Mouse (Mus musculus) G1E (cell line): ENCODE measurements around the gene Ppp1r1a. TPM values are rescaled to one million over a fixed set of nuclear protein-coding genes. Genes with fewer than 3 reads are reported as not detected.

ENCODE experiments used
- ATAC-seq: 2 replicates; pipeline ENCODE4 v1.8.0; 2016; ENCODE audit warnings: mild to moderate bottlenecking; ENCODE audit not compliant: insufficient number of reproducible peaks, poor library complexity, low FRiP score, severe bottlenecking; ENCODE audit errors: extremely low read depth
- DNase-seq: peaks from one replicate; pipeline ENCODE4 v3.0.0; 2012; ENCODE audit warnings: low spot score
- H3K27me3 ChIP-seq: 2 replicates; pipeline ENCODE4 v1.6.1; 2012; ENCODE audit warnings: mild to moderate bottlenecking, low read length, inconsistent platforms; ENCODE audit not compliant: insufficient read depth
- H3K36me3 ChIP-seq: replicated peaks from 2 replicates; pipeline ENCODE3; 2012; ENCODE audit warnings: mild to moderate bottlenecking, inconsistent platforms
- H3K4me1 ChIP-seq: 2 replicates; pipeline ENCODE4 v1.6.1; 2012; ENCODE audit warnings: low read depth, low read length, inconsistent platforms, mixed read lengths; ENCODE audit not compliant: insufficient read depth
- H3K4me3 ChIP-seq: 2 replicates; pipeline ENCODE4 v1.5.1; 2012; ENCODE audit warnings: low read depth, mild to moderate bottlenecking, inconsistent platforms, low read length, moderate library complexity, mixed read lengths
- H3K9me3 ChIP-seq: replicated peaks from 2 replicates; pipeline ENCODE4 v1.6.1; 2012; ENCODE audit warnings: inconsistent platforms
- CTCF ChIP-seq: IDR thresholded peaks from 2 replicates; pipeline ENCODE4 v1.5.1; 2012; ENCODE audit warnings: low read depth, low read length, inconsistent platforms, mixed read lengths
- GATA1 ChIP-seq: IDR thresholded peaks from 2 replicates; pipeline ENCODE4 v1.6.1; 2012; ENCODE audit warnings: borderline replicate concordance, low read length, inconsistent platforms, mixed read lengths
- GATA2 ChIP-seq: IDR thresholded peaks from 2 replicates; pipeline ENCODE4 v1.6.1; 2012; ENCODE audit warnings: low read depth, low read length, inconsistent platforms, borderline replicate concordance
- POLR2AphosphoS5 ChIP-seq: IDR thresholded peaks from 2 replicates; pipeline ENCODE4 v1.6.1; 2012; ENCODE audit warnings: low read depth, low read length, inconsistent platforms; ENCODE audit not compliant: insufficient replicate concordance
- TAL1 ChIP-seq: conservative IDR thresholded peaks from 2 replicates; pipeline ENCODE4 v1.6.1; 2012; ENCODE audit warnings: low read depth, low read length, inconsistent platforms, mixed read lengths
- polyA plus RNA-seq: library from polyadenylated mRNA; stranded (reverse); fragments of >175 nt; gene quantifications from 2 replicates; pipeline ENCODE4 v1.2.3, GENCODE M21; 2012
- total RNA-seq, 2 experiments: library from RNA; stranded (forward) in 1 of 2; stranded (reverse) in 1 of 2; fragments of 200-1000 nt in 1 of 2; fragments of >200 nt in 1 of 2; fragmentation: Nextera tagmentation in 1 of 2; gene quantifications; 2 replicates each; pipeline ENCODE4 v1.2.3; 2014 to 2017

Gene Ppp1r1a
- total and polyA plus RNA-seq, 3 experiments = not detected

DNA sequence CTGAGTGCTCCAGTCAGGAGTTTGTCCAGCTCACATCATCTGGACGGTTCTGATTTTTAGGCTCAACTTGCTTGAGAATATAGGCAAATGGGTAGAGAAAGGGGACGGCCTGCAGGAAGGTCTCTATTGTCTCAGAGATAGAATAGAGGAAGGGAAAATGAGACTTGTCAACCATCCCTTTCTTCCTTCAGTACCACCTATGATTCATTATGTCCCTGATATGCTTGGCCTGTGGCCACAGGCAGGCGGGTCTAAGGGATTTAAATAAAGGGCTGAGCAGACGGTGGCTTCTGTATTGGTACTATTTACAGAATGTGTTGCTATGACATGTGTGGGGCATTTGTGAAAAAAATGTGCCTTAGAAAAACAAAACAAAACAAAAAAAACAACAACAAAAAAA lies 49.5 kb downstream of the Ppp1r1a start:
- ATAC-seq (no peak), DNase-seq (no peak)
- TF ChIP-seq GATA1 = no peak
- TF ChIP-seq CTCF = no peak
- no peak for TF ChIP-seq TAL1
- no peak for TF ChIP-seq POLR2AphosphoS5
- no peak for TF ChIP-seq GATA2
- no peaks in the 10 kb centered on the region for H3K27me3 ChIP-seq
- no peaks in the 10 kb centered on the region for H3K4me1 ChIP-seq
- no peak overlapping the region for H3K4me3 ChIP-seq
- peaks cover 33% of the 10 kb centered on the region for H3K36me3 ChIP-seq
- H3K9me3 ChIP-seq = no peaks in the 10 kb centered on the region

DNA sequence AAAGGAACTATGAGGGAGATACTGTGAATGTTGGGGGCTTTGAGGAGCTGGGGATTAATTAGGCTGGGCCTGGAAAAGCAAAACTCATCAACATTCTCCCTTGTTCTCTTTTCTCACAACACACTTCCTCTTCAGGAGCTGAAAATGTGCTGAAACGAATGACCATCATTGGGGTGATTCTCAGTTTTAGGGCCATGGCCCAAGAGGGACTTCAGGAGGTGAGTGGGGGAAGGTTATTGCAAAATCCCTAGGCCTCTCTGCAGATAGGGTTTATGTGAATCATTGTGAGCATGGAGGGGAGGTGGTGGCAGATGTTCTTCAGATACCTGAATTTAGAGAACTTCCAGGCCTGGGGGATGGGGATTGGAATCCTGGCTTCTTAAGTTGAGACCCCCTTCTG lies 51.1 kb downstream of the Ppp1r1a start:
- peaks cover 41% of the 10 kb centered on the region for H3K36me3 ChIP-seq
- no peak for TF ChIP-seq GATA2
- TF ChIP-seq POLR2AphosphoS5 = no peak
- TF ChIP-seq CTCF = no peak
- TF ChIP-seq GATA1 = no peak
- no peak for TF ChIP-seq TAL1
- no peaks in the 10 kb centered on the region for H3K4me1 ChIP-seq
- ATAC-seq = no peak
- no peaks in the 10 kb centered on the region for H3K27me3 ChIP-seq
- no peak overlapping the region for H3K4me3 ChIP-seq
- H3K9me3 ChIP-seq = no peaks in the 10 kb centered on the region
- DNase-seq = no peak

DNA sequence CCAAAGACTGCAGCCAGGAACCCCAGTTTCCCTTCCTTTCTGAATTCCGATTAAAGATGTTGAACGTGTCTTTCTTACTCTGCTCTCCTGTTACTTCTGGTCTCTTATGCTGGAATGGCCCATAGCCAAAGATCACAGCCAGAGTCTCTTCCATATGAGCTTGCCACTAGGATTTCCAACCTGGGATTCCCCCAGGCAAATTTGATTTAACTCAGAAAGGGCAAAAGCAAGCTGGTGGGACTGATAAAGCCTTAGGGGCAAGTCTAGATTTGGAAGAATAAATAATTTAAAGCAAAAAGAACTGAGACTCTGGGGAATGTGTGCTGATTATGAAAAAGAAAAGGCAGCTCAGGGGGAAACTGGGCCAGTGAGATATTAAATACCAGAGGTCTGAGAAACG lies 52.7 kb downstream of the Ppp1r1a start:
- Histone ChIP-seq H3K9me3 (no peaks in the 10 kb centered on the region), H3K4me1 (no peaks in the 10 kb centered on the region), H3K27me3 (no peaks in the 10 kb centered on the region), H3K4me3 (no peak overlapping the region), H3K36me3 (peaks cover 38% of the 10 kb centered on the region)
- TF ChIP-seq POLR2AphosphoS5 (no peak), TAL1 (no peak), GATA2 (no peak)
- ATAC-seq = no peak
- DNase-seq = no peak

DNA sequence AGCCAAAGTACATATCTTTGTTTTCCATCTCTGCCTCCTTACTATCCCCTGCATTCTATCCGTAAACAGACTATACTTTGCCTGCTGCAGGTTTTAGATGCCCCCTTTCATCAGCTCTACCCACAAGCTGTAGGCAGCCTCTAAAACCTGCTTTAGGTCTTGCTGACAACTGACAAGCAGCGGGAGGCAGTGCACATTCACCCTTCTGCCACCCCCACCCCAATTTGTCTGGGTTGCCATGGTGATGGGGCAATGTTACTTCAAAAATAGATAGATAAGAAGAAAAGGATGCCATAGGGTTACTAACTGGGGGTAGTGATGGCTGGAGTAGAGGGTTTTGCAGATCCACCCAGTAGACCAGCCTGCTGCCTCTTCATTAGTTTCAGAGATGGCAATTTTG lies 53.3 kb downstream of the Ppp1r1a start:
- no peak for TF ChIP-seq POLR2AphosphoS5
- no peak for TF ChIP-seq TAL1
- TF ChIP-seq GATA1 = no peak
- no peak for TF ChIP-seq CTCF
- no peak for TF ChIP-seq GATA2
- H3K9me3 ChIP-seq = no peaks in the 10 kb centered on the region
- H3K36me3 ChIP-seq = peaks cover 40% of the 10 kb centered on the region
- ATAC-seq (no peak), DNase-seq (no peak)
- no peaks in the 10 kb centered on the region for H3K4me1 ChIP-seq
- no peaks in the 10 kb centered on the region for H3K27me3 ChIP-seq
- no peak overlapping the region for H3K4me3 ChIP-seq

DNA sequence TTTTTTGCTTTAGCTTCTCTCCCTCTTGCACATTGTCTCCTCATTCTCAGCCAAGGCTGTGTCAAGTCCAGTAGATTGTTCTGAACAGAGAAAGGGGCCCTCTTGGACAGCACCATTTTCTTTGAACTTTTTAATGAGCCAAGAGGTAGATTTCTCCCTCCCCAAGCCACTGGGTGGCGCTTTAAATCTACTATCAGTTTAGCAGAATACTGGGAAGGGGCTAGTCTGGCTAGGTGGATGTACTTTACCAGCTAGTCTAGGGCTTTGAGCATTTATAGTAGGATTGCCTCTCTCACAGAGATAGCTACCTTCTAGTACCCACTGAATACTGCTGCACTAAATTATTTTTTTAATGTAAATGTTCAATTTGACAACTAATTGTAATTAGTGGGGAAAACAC lies 55.3 kb downstream of the Ppp1r1a start:
- Histone ChIP-seq H3K4me3 (no peak overlapping the region), H3K27me3 (peaks cover 4% of the 10 kb centered on the region; the same call in 1 of the 2 replicates), H3K4me1 (no peaks in the 10 kb centered on the region), H3K9me3 (no peaks in the 10 kb centered on the region), H3K36me3 (peaks cover 48% of the 10 kb centered on the region)
- ATAC-seq (no peak), DNase-seq (no peak)
- no peak for TF ChIP-seq POLR2AphosphoS5
- no peak for TF ChIP-seq GATA2
- no peak for TF ChIP-seq CTCF
- no peak for TF ChIP-seq GATA1
- TF ChIP-seq TAL1 = no peak

Other genes starting within 250 kb of the Ppp1r1a start
- gene Gpr84, start 227.4 kb downstream of the Ppp1r1a start, total RNA-seq (2014; fragmentation: Nextera tagmentation) = not detected in 2 replicates
- not detected in 2 replicates for gene Gpr84, start 227.4 kb downstream of the Ppp1r1a start, total RNA-seq (2017)
- not detected in 2 replicates for gene Gpr84, start 227.4 kb downstream of the Ppp1r1a start, polyA plus RNA-seq
- gene Zfp385a, start 197.9 kb downstream of the Ppp1r1a start, total RNA-seq (2014; fragmentation: Nextera tagmentation) = 74.3 and 92.9 TPM in 2 replicates
- gene Zfp385a, start 197.9 kb downstream of the Ppp1r1a start, total RNA-seq (2017) = 2.0 TPM in 2 replicates
- gene Zfp385a, start 197.9 kb downstream of the Ppp1r1a start, polyA plus RNA-seq = 483 and 546 TPM in 2 replicates
- not detected in 2 replicates for gene Itga5, start 171.2 kb downstream of the Ppp1r1a start, total RNA-seq (2014; fragmentation: Nextera tagmentation)
- gene Itga5, start 171.2 kb downstream of the Ppp1r1a start, total RNA-seq (2017) = 0.11 and 0.17 TPM in 2 replicates
- gene Itga5, start 171.2 kb downstream of the Ppp1r1a start, polyA plus RNA-seq = 0.62 and 0.75 TPM in 2 replicates
- not detected in 2 replicates for gene Gtsf1, start 107.5 kb downstream of the Ppp1r1a start, total RNA-seq (2014; fragmentation: Nextera tagmentation)
- not detected in 2 replicates for gene Gtsf1, start 107.5 kb downstream of the Ppp1r1a start, total RNA-seq (2017)
- gene Gtsf1, start 107.5 kb downstream of the Ppp1r1a start, polyA plus RNA-seq = not detected in 2 replicates
- not detected in 2 replicates for gene Gtsf2, start 89.5 kb downstream of the Ppp1r1a start, total RNA-seq (2014; fragmentation: Nextera tagmentation)
- not detected in 2 replicates for gene Gtsf2, start 89.5 kb downstream of the Ppp1r1a start, total RNA-seq (2017)
- gene Gtsf2, start 89.5 kb downstream of the Ppp1r1a start, polyA plus RNA-seq = not detected in 2 replicates
- 11.6 and 12.6 TPM in 2 replicates for gene Nckap1l, start 84.2 kb downstream of the Ppp1r1a start, total RNA-seq (2014; fragmentation: Nextera tagmentation)
- gene Nckap1l, start 84.2 kb downstream of the Ppp1r1a start, total RNA-seq (2017) = 21.1 and 21.5 TPM in 2 replicates
- 1.8 and 3.9 TPM in 2 replicates for gene Nckap1l, start 84.2 kb downstream of the Ppp1r1a start, polyA plus RNA-seq
- 2.6 and 3.1 TPM in 2 replicates for gene Pde1b, start 35.0 kb downstream of the Ppp1r1a start, total RNA-seq (2014; fragmentation: Nextera tagmentation)
- gene Pde1b, start 35.0 kb downstream of the Ppp1r1a start, total RNA-seq (2017) = 1.5 and 1.9 TPM in 2 replicates
- 0.92 and 1.3 TPM in 2 replicates for gene Pde1b, start 35.0 kb downstream of the Ppp1r1a start, polyA plus RNA-seq
- not detected in 2 replicates for gene Glycam1, start 27.1 kb upstream of the Ppp1r1a start, total RNA-seq (2014; fragmentation: Nextera tagmentation)
- gene Glycam1, start 27.1 kb upstream of the Ppp1r1a start, total RNA-seq (2017) = not detected in 2 replicates
- gene Glycam1, start 27.1 kb upstream of the Ppp1r1a start, polyA plus RNA-seq = not detected in 2 replicates
- gene Mucl1, start 217.5 kb upstream of the Ppp1r1a start, total RNA-seq (2014; fragmentation: Nextera tagmentation) = not detected in 2 replicates
- gene Mucl1, start 217.5 kb upstream of the Ppp1r1a start, total RNA-seq (2017) = not detected in 2 replicates
- gene Mucl1, start 217.5 kb upstream of the Ppp1r1a start, polyA plus RNA-seq = not detected in 2 replicates